Mouse (Mus musculus) lung, adult 2 months (tissue): Measurements from ENCODE around the gene Rhbdd1.

Experiments used
- CTCF ChIP-seq: fragments of 200-500 bp; IDR thresholded peaks from 2 replicates; pipeline ENCODE4 v1.5.1; 2011; ENCODE audit warnings: mild to moderate bottlenecking, low read length, control low read depth; ENCODE audit not compliant: insufficient read depth
- POLR2A ChIP-seq: fragments of 200-500 bp; IDR thresholded peaks from 2 replicates; pipeline ENCODE4 v1.6.1; 2011; ENCODE audit warnings: low read depth, mild to moderate bottlenecking, control low read depth, low read length, borderline replicate concordance; ENCODE audit errors: extremely low read depth

DNA sequence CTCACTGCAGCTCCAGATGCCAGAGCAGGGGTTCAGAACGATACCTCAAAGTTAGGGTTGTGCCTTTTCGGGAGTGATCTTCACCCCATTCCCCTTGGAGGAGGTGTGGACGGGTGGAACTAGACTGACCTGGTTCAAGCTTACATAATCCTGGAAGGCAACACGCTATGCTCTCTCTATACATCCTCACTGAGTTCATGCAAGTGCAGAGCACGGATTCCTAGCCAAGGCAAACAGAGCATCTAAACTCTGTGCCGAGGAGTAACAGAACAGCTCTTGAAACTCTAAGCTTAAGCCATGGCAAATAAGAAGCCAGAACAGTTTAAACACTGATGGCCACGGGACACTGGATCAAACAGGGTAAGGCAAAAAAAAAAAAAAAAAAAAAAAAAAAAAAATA lies 166.1 kb downstream of the Rhbdd1 start:
- TF ChIP-seq CTCF (no peak), POLR2A (no peak)
